Mouse (Mus musculus) G1E (cell line): ENCODE data around the gene Hsfy2.

Source experiments
- CTCF ChIP-seq: IDR thresholded peaks from 2 replicates; pipeline ENCODE4 v1.5.1; 2012; ENCODE audit warnings: low read depth, low read length, inconsistent platforms, mixed read lengths
- POLR2AphosphoS5 ChIP-seq: IDR thresholded peaks from 2 replicates; pipeline ENCODE4 v1.6.1; 2012; ENCODE audit warnings: low read depth, low read length, inconsistent platforms; ENCODE audit not compliant: insufficient replicate concordance

DNA sequence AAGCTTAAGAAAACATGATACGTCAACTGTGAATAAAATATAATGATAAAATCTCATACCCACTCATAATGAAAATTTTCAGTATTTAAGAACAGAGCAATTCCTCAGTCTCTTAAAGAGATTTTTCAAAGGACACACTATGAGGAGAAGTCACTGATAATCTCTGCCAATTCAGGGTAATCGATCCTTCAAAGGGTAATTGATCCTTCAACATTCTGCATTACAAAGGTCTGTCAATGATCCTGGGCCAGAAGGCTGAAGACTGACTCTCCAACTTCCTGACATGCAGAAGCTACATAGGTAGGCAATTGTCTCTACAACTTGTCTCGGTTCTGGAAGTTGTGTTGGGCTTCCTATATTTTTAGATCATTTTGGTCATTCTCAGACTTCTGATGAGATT lies 12.9 kb downstream of the Hsfy2 start:
- TF ChIP-seq CTCF (no peak), POLR2AphosphoS5 (no peak)
